Mouse (Mus musculus) heart, embryonic 13.5 days (tissue): ENCODE data around the gene Oma1. TPM values are rescaled to one million over a fixed set of nuclear protein-coding genes. Genes with fewer than 3 reads are reported as not detected.

Experiments
- ATAC-seq: fragments of 200-750 bp; cut with Nextera tagmentation; 2 replicates; pipeline ENCODE4 v1.8.0; 2017; ENCODE audit warnings: moderate TSS enrichment; ENCODE audit not compliant: insufficient number of reproducible peaks, low FRiP score, low TSS enrichment; ENCODE audit errors: extremely low read depth
- H3K27ac ChIP-seq: fragments of 300-500 bp; sonication (generic); replicated peaks from 2 replicates; pipeline ENCODE4 v1.5.1; 2015; ENCODE audit warnings: moderate library complexity, mild to moderate bottlenecking, inconsistent platforms
- H3K27me3 ChIP-seq: fragments of 300-500 bp; sonication (generic); replicated peaks from 2 replicates; pipeline ENCODE4 v1.6.1; 2015; ENCODE audit warnings: mild to moderate bottlenecking, inconsistent platforms
- H3K36me3 ChIP-seq: fragments of 300-500 bp; sonication (generic); 2 replicates; pipeline ENCODE4 v1.6.1; 2015; ENCODE audit warnings: mild to moderate bottlenecking, inconsistent platforms
- H3K4me1 ChIP-seq: fragments of 300-500 bp; sonication (generic); 2 replicates; pipeline ENCODE4 v1.6.1; 2015; ENCODE audit warnings: inconsistent platforms
- H3K4me2 ChIP-seq: fragments of 300-500 bp; sonication (generic); 2 replicates; pipeline ENCODE4 v1.6.1; 2015; ENCODE audit warnings: inconsistent platforms, mild to moderate bottlenecking, moderate library complexity
- H3K4me3 ChIP-seq: fragments of 300-500 bp; sonication (generic); 2 replicates; pipeline ENCODE4 v1.5.1; 2015; ENCODE audit warnings: moderate library complexity, mild to moderate bottlenecking, inconsistent platforms
- H3K9ac ChIP-seq: fragments of 300-500 bp; sonication (generic); 2 replicates; pipeline ENCODE4 v1.6.1; 2015; ENCODE audit warnings: inconsistent platforms, mild to moderate bottlenecking, moderate library complexity
- H3K9me3 ChIP-seq: fragments of 300-500 bp; sonication (generic); 2 replicates; pipeline ENCODE4 v1.6.1; 2016; ENCODE audit warnings: inconsistent platforms
- WGBS: fragments of 180-500 bp; shearing (Covaris S2); methylation state at CpG from one replicate; pipeline ENCODE4 v1.1.7; 2015; ENCODE audit warnings: mixed read lengths; 5-methylcytosine and 5-hydroxymethylcytosine counted together
- polyA plus RNA-seq: library from polyadenylated mRNA; unstranded; fragments of >200 nt; fragmentation: Nextera tagmentation; extraction: Ambion mirVana; gene quantifications from 2 replicates; pipeline ENCODE4 v1.2.1, GENCODE M21; 2015

Oma1 gene
- polyA plus RNA-seq, 1 experiment from 2014 or later = 19.0 TPM

- Histone ChIP-seq H3K4me2 (no peak overlapping the region), H3K27me3 (no peaks in the 10 kb centered on the region), H3K4me1 (no peaks in the 10 kb centered on the region), H3K9ac (no peak overlapping the region), H3K4me3 (no peak overlapping the region), H3K27ac (no peak overlapping the region), H3K9me3 (no peaks in the 10 kb centered on the region), H3K36me3 (peaks cover 18% of the 10 kb centered on the region)
- WGBS = 67% methylated on average over 6 of the region's 6 CpGs
- ATAC-seq = no peak
These were observed 7.8 kb downstream of the Oma1 start for GRCm38 (mm10) chr4:103321461-103321860.

GRCm38 (mm10) chr4:103324688-103325451 lies 11.3 kb downstream of the Oma1 start:
- Histone ChIP-seq H3K4me2 (peak overlapping the region; percentile 10; the same call in 1 of the 2 replicates), H3K36me3 (peaks cover 14% of the 10 kb centered on the region)

GRCm38 (mm10) chr4:103326994-103327393 lies 13.4 kb downstream of the Oma1 start:
- no peaks in the 10 kb centered on the region for H3K27me3 ChIP-seq
- H3K4me3 ChIP-seq = no peak overlapping the region
- H3K9ac ChIP-seq = no peak overlapping the region
- H3K4me1 ChIP-seq = peaks cover 7% of the 10 kb centered on the region
- 59% methylated on average over 3 of the region's 3 CpGs for WGBS
- no peaks in the 10 kb centered on the region for H3K9me3 ChIP-seq
- no peak for ATAC-seq
- H3K4me2 ChIP-seq = no peak overlapping the region
- peaks cover 14% of the 10 kb centered on the region for H3K36me3 ChIP-seq
- H3K27ac ChIP-seq = no peak overlapping the region

More at GRCm38 (mm10) chr4:103324688-103325451, 11.3 kb downstream of the Oma1 start:
- Histone ChIP-seq H3K4me3 (no peak overlapping the region), H3K27ac (no peak overlapping the region; the same call in 1 of the 2 replicates), H3K4me1 (peaks cover 7% of the 10 kb centered on the region), H3K9ac (no peak overlapping the region), H3K27me3 (no peaks in the 10 kb centered on the region), H3K9me3 (no peaks in the 10 kb centered on the region)
- ATAC-seq = no peak
- WGBS = 63% methylated on average over 17 of the region's 17 CpGs

GRCm38 (mm10) chr4:103329348-103329747 lies 15.7 kb downstream of the Oma1 start:
- H3K36me3 ChIP-seq = peaks cover 29% of the 10 kb centered on the region
- no peak overlapping the region for H3K4me3 ChIP-seq
- peaks cover 7% of the 10 kb centered on the region for H3K4me1 ChIP-seq
- no peak overlapping the region for H3K4me2 ChIP-seq
- no peaks in the 10 kb centered on the region for H3K9me3 ChIP-seq
- H3K27ac ChIP-seq = peak overlapping the region; percentile 48; the same call in 1 of the 2 replicates
- 51% methylated on average over 6 of the region's 6 CpGs for WGBS
- H3K27me3 ChIP-seq = no peaks in the 10 kb centered on the region
- H3K9ac ChIP-seq = no peak overlapping the region
- ATAC-seq = no peak

GRCm38 (mm10) chr4:103335134-103335533 lies 21.5 kb downstream of the Oma1 start:
- Histone ChIP-seq H3K4me3 (no peak overlapping the region), H3K9ac (no peak overlapping the region), H3K4me1 (no peaks in the 10 kb centered on the region), H3K36me3 (peaks cover 33% of the 10 kb centered on the region), H3K9me3 (no peaks in the 10 kb centered on the region), H3K4me2 (no peak overlapping the region), H3K27ac (no peak overlapping the region), H3K27me3 (no peaks in the 10 kb centered on the region)
- 78% methylated on average over 5 of the region's 5 CpGs for WGBS
- ATAC-seq = no peak

GRCm38 (mm10) chr4:103340726-103341125 lies 27.1 kb downstream of the Oma1 start:
- ATAC-seq = no peak

GRCm38 (mm10) chr4:103341620-103342019 lies 28.0 kb downstream of the Oma1 start:
- no peak overlapping the region for H3K9ac ChIP-seq
- H3K27ac ChIP-seq = no peak overlapping the region
- no peaks in the 10 kb centered on the region for H3K9me3 ChIP-seq
- H3K4me3 ChIP-seq = no peak overlapping the region
- peaks cover 13% of the 10 kb centered on the region; the same call in 1 of the 2 replicates for H3K36me3 ChIP-seq
- 77% methylated on average over 4 of the region's 4 CpGs for WGBS
- ATAC-seq = no peak
- no peaks in the 10 kb centered on the region for H3K27me3 ChIP-seq
- H3K4me2 ChIP-seq = no peak overlapping the region
- 0 out of 2 replicates have a peak, but pooled peaks cover 3% of the 10 kb centered on the region for H3K4me1 ChIP-seq

More at GRCm38 (mm10) chr4:103340726-103341125, 27.1 kb downstream of the Oma1 start:
- Histone ChIP-seq H3K9me3 (no peaks in the 10 kb centered on the region), H3K36me3 (peaks cover 13% of the 10 kb centered on the region; the same call in 1 of the 2 replicates), H3K4me3 (no peak overlapping the region), H3K9ac (no peak overlapping the region), H3K4me2 (no peak overlapping the region), H3K27me3 (no peaks in the 10 kb centered on the region), H3K4me1 (0 out of 2 replicates have a peak, but pooled peaks cover 3% of the 10 kb centered on the region), H3K27ac (no peak overlapping the region)
- 50% methylated on average over 1 of the region's 1 CpGs for WGBS

DNA sequence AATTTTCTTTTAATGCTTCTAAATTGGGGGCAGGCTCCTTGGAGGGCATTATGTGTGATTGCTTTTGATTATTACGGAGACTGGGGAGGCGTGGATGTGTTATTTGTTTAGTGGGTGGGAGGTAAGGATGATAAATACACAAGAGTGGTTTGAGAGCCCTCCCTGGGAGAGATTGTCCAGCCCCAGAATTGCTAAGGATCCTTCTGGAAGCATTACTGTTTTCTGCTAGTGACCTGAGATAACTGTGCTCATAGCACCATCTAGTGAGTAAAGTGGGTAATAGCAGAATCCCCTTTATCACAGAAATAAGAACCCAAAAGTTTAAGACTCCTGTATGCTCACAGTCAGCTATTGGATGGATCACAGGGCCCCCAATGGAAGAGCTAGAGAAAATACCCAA lies 32.4 kb downstream of the Oma1 start:
- Histone ChIP-seq H3K36me3 (peaks cover 12% of the 10 kb centered on the region), H3K4me2 (no peak overlapping the region), H3K9ac (no peak overlapping the region), H3K27me3 (no peaks in the 10 kb centered on the region), H3K9me3 (no peaks in the 10 kb centered on the region), H3K4me1 (no peaks in the 10 kb centered on the region), H3K4me3 (no peak overlapping the region), H3K27ac (no peak overlapping the region)
- ATAC-seq = no peak
- WGBS = 40% methylated on average over 2 of the region's 2 CpGs

DNA sequence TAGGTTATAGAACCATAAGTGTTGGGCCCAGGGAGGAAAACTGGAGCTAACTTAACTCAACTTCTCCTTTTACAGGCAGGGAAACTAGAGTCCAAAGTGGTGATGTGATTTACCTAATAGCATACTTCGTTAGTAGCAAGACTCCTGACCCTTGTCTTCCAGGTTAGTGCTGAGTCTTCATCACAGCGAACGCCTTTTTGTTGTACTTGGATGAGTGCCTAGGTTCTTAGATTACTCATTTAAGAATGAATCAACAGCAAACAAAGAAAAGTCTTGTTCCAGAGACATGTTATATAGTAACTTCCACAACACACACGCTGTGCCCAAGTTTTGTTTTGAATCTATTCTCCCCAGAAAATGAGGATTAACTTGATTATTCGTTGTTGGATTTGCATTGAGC lies 33.2 kb downstream of the Oma1 start:
- peaks cover 12% of the 10 kb centered on the region for H3K36me3 ChIP-seq

GRCm38 (mm10) chr4:103349219-103349618 lies 35.6 kb downstream of the Oma1 start:
- Histone ChIP-seq H3K9ac (no peak overlapping the region), H3K9me3 (no peaks in the 10 kb centered on the region), H3K27me3 (no peaks in the 10 kb centered on the region), H3K36me3 (peaks cover 10% of the 10 kb centered on the region), H3K4me3 (no peak overlapping the region), H3K27ac (no peak overlapping the region), H3K4me2 (no peak overlapping the region), H3K4me1 (no peaks in the 10 kb centered on the region)
- ATAC-seq = no peak
- 78% methylated on average over 4 of the region's 4 CpGs for WGBS

More for the DNA sequence above, 33.2 kb downstream of the Oma1 start:
- Histone ChIP-seq H3K9ac (no peak overlapping the region), H3K27ac (no peak overlapping the region), H3K4me2 (no peak overlapping the region), H3K27me3 (no peaks in the 10 kb centered on the region), H3K4me3 (no peak overlapping the region), H3K9me3 (no peaks in the 10 kb centered on the region), H3K4me1 (no peaks in the 10 kb centered on the region)
- WGBS = 73% methylated on average over 5 of the region's 5 CpGs
- no peak for ATAC-seq

DNA sequence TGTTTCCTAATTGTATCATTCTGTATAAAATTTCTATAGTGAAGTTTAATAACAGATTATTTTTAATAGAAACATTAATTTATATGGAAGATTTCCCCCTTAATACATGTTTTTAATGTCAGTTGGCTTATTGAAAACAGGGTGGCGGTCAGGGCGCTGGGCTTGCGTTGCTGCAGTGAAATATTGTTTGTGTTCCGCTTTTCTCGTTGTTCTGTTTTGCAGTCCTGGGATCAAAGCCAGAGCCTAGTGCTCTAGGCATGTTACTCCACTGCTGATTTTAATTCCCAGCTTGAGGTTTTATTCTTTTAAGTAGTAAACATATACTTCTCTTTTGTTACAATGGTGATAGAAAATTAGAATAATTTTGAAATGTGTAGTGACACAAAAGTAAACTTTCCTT lies 39.3 kb downstream of the Oma1 start:
- peaks cover 14% of the 10 kb centered on the region for H3K36me3 ChIP-seq
- no peak for ATAC-seq
- 86% methylated on average over 5 of the region's 5 CpGs for whole genome bisulfite sequencing

GRCm38 (mm10) chr4:103357457-103357856 lies 43.8 kb downstream of the Oma1 start:
- Histone ChIP-seq H3K27ac (no peak overlapping the region), H3K4me1 (no peaks in the 10 kb centered on the region), H3K4me3 (no peak overlapping the region), H3K27me3 (no peaks in the 10 kb centered on the region), H3K36me3 (peaks cover 13% of the 10 kb centered on the region; the same call in 1 of the 2 replicates), H3K9ac (no peak overlapping the region), H3K4me2 (no peak overlapping the region), H3K9me3 (no peaks in the 10 kb centered on the region)
- WGBS = 94% methylated on average over 3 of the region's 3 CpGs
- no peak for ATAC-seq

More for the DNA sequence above, 39.3 kb downstream of the Oma1 start:
- Histone ChIP-seq H3K4me3 (no peak overlapping the region), H3K27me3 (no peaks in the 10 kb centered on the region), H3K9ac (no peak overlapping the region), H3K4me1 (no peaks in the 10 kb centered on the region), H3K4me2 (no peak overlapping the region), H3K27ac (no peak overlapping the region), H3K9me3 (no peaks in the 10 kb centered on the region)
